Mouse (Mus musculus) limb, embryonic 12.5 days (tissue): ENCODE measurements around the gene Hdac9. TPM values are rescaled to one million over a fixed set of nuclear protein-coding genes. Genes with fewer than 3 reads are reported as not detected.
A peak's percentile ranks its signal among the peaks of the same experiment; 100 is the strongest.

Experiments
- ATAC-seq: fragments of 200-750 bp; cut with Nextera tagmentation; 2 replicates; pipeline ENCODE4 v1.8.0; 2017; ENCODE audit warnings: low read depth, moderate TSS enrichment; ENCODE audit not compliant: insufficient number of reproducible peaks, insufficient read depth, low FRiP score, low TSS enrichment
- H3K27ac ChIP-seq: fragments of 300-500 bp; sonication (generic); 2 replicates; pipeline ENCODE4 v1.5.1; 2016; ENCODE audit warnings: mild to moderate bottlenecking, moderate library complexity
- H3K27me3 ChIP-seq: fragments of 300-500 bp; sonication (generic); 2 replicates; pipeline ENCODE4 v1.6.1; 2016; ENCODE audit warnings: mild to moderate bottlenecking, moderate library complexity
- H3K36me3 ChIP-seq: fragments of 300-500 bp; sonication (generic); 2 replicates; pipeline ENCODE4 v1.6.1; 2016; ENCODE audit warnings: mild to moderate bottlenecking, moderate library complexity
- H3K4me1 ChIP-seq: fragments of 300-500 bp; sonication (generic); replicated peaks from 2 replicates; pipeline ENCODE4 v1.6.1; 2016
- H3K4me2 ChIP-seq: fragments of 300-500 bp; sonication (generic); 2 replicates; pipeline ENCODE4 v1.6.1; 2016; ENCODE audit warnings: mild to moderate bottlenecking, moderate library complexity
- H3K4me3 ChIP-seq: fragments of 300-500 bp; sonication (generic); replicated peaks from 2 replicates; pipeline ENCODE4 v1.5.1; 2016; ENCODE audit warnings: mild to moderate bottlenecking
- H3K9ac ChIP-seq: fragments of 300-500 bp; sonication (generic); replicated peaks from 2 replicates; pipeline ENCODE4 v1.6.1; 2016; ENCODE audit warnings: mild to moderate bottlenecking, moderate library complexity
- H3K9me3 ChIP-seq: fragments of 300-500 bp; sonication (generic); 2 replicates; pipeline ENCODE4 v1.6.1; 2016; ENCODE audit warnings: mild to moderate bottlenecking, moderate library complexity
- WGBS: fragments of 180-500 bp; shearing (Covaris S2); methylation state at CpG from one replicate; pipeline ENCODE4 v1.1.7; 2016; 5-methylcytosine and 5-hydroxymethylcytosine counted together
- polyA plus RNA-seq: library from polyadenylated mRNA; unstranded; fragments of >200 nt; fragmentation: Nextera tagmentation; extraction: Ambion mirVana; gene quantifications from 2 replicates; pipeline ENCODE4 v1.2.1, GENCODE M21; 2016

Hdac9 gene
- 10.6 and 13.0 TPM in 2 replicates for polyA plus RNA-seq

DNA sequence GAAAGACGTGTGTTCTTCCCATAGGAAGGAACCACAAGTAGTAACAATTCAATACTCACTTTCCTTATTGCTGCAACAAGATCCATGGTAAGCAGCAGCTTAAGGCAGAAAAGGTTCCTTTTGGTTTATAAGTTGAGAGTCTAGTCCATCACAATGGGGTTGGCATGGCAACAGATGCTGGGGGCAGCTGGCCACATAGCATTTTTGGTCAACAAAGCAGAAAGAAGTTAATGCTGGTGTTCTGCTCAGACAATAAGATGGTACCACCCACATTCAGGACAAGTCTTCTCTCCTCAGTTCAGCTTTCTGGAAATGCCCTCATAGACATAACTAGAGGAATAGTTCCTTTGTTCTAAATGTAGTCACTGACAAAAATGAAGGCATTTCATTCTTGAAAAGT lies at the start of gene Hdac9:
TSS of gene Hdac9 (minus strand) at position 101 of the 400 bp plus-strand sequence.
- 66% methylated on average over 1 of the region's 1 CpGs for WGBS
- no peak within 1 kb of the TSS for H3K4me2 ChIP-seq
- H3K4me3 ChIP-seq: no peak within 1 kb of the TSS
- no peaks in the 10 kb centered on the region for H3K27me3 ChIP-seq
- H3K36me3 ChIP-seq: no peaks in the 10 kb centered on the region
- H3K27ac ChIP-seq: no peak within 1 kb of the TSS
- H3K4me1 ChIP-seq: no peaks in the 10 kb centered on the region
- ATAC-seq: no peak
- H3K9me3 ChIP-seq: no peaks in the 10 kb centered on the region
- H3K9ac ChIP-seq: no peak within 1 kb of the TSS

DNA sequence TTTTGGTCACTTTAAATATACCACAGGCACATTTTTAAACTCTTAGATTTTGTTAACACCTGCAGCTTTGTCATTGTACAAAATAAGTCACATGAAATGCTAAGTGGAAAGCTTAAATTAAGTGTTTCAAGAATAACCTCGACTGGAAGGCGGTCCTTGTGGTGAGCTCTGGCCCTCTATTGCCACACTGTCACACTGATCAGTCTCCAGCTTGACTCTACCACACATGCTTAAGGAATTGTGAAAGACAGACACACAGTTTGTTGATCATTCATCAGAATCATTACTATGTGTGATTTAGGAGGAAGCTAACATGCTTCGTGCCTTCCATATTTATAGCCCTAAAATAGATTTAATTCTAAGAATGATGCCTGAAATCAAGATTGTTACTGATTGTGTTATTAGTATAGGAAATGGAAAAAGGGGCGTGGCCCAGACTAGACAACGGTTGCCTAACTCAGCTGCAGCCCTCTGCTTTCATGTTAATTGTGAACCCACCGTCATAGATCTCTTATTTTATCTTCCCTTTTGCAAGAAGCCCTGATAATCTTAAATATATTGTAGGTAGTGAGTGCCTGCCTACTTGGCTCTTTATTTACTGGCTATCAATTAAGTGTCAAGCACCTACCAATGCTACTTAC lies 32.3 kb upstream of the Hdac9 start:
- H3K9me3 ChIP-seq: no peaks in the 10 kb centered on the region
- H3K36me3 ChIP-seq: no peaks in the 10 kb centered on the region
- no peak overlapping the region for H3K4me2 ChIP-seq
- no peak overlapping the region for H3K4me3 ChIP-seq
- no peaks in the 10 kb centered on the region for H3K27me3 ChIP-seq
- no peak overlapping the region for H3K27ac ChIP-seq
- no peak overlapping the region for H3K9ac ChIP-seq
- 82% methylated on average over 6 of the region's 6 CpGs for WGBS
- no peak for ATAC-seq
- H3K4me1 ChIP-seq: no peaks in the 10 kb centered on the region

DNA sequence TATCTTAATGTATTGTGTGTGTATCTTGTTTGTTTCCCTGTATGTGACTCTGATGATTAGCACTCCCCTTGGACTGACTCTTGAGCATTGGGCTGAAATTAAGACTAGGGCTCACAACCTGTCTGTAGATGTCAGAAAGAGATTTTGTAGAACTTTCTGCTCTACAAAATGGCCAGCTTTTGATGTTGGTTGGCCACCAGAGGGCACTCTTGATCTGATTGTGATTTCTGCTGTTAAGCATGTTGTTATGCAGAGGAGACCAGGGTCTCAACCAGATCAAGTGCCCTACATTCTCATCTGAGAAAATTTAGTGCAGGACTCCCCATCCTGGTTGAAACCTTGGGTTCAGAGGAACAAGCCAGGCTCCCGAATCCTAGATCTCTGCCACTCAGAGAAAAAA lies 21.0 kb upstream of the Hdac9 start:
- H3K4me1 ChIP-seq: no peaks in the 10 kb centered on the region
- no peak for ATAC-seq
- no peak overlapping the region for H3K9ac ChIP-seq
- H3K9me3 ChIP-seq: peaks cover 18% of the 10 kb centered on the region
- WGBS: 89% methylated on average over 1 of the region's 1 CpGs
- no peak overlapping the region for H3K4me3 ChIP-seq
- no peaks in the 10 kb centered on the region for H3K27me3 ChIP-seq
- no peaks in the 10 kb centered on the region for H3K36me3 ChIP-seq
- H3K4me2 ChIP-seq: no peak overlapping the region
- no peak overlapping the region for H3K27ac ChIP-seq

DNA sequence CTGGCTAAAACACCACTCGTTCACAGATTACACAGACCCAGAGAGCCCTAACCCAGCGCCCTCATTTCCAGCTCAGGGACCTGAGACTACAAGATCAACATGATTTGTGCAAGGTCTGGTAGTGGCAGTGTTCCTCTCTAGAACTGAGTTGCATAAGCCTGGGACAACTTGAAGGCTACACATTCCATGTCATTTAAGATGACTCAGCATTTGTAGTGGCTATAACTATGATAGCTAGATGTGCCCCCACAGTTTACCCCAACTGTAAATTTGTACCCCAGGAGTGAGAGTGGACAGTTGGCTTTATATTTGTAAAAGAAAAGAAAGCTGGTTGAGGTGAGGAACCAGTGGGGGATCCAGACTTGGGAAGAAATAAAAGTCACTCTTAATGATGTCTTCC lies 8.9 kb downstream of the Hdac9 start:
- ATAC-seq: no peak
- Histone ChIP-seq H3K27ac (no peak overlapping the region), H3K9me3 (no peaks in the 10 kb centered on the region), H3K4me1 (0 out of 2 replicates have a peak, but pooled peaks cover 5% of the 10 kb centered on the region), H3K27me3 (peaks cover 23% of the 10 kb centered on the region), H3K36me3 (no peaks in the 10 kb centered on the region), H3K9ac (no peak overlapping the region), H3K4me2 (no peak overlapping the region), H3K4me3 (no peak overlapping the region)
- WGBS: 52% methylated on average over 2 of the region's 2 CpGs

DNA sequence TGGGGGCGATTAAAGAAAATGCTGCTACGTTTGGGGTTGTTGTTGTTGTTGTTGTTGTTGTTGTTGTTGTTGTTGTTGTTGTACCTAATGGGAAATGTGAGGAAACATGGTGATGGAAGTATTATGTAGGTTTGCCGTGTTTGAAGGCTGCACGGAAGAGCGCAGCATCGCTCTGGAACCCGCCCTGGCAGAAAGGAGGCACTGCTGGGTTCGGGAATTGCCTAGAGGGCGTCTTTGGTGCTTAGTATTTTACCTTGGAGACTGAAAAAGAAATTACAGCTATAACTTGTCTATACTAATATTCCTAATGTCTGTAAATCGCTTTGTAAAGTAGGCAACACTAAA lies 9.4 kb downstream of the Hdac9 start:
- Histone ChIP-seq H3K4me3 (peak overlapping the region; percentile 72), H3K27me3 (peaks cover 23% of the 10 kb centered on the region), H3K4me2 (peak overlapping the region; percentile 88), H3K36me3 (no peaks in the 10 kb centered on the region), H3K9ac (peak overlapping the region; percentile 75), H3K4me1 (0 out of 2 replicates have a peak, but pooled peaks cover 5% of the 10 kb centered on the region), H3K9me3 (no peaks in the 10 kb centered on the region), H3K27ac (peak overlapping the region; percentile 59)
- WGBS: 1% methylated on average over 10 of the region's 10 CpGs
- ATAC-seq: peak; percentile 58; the same call in 1 of the 2 replicates

DNA sequence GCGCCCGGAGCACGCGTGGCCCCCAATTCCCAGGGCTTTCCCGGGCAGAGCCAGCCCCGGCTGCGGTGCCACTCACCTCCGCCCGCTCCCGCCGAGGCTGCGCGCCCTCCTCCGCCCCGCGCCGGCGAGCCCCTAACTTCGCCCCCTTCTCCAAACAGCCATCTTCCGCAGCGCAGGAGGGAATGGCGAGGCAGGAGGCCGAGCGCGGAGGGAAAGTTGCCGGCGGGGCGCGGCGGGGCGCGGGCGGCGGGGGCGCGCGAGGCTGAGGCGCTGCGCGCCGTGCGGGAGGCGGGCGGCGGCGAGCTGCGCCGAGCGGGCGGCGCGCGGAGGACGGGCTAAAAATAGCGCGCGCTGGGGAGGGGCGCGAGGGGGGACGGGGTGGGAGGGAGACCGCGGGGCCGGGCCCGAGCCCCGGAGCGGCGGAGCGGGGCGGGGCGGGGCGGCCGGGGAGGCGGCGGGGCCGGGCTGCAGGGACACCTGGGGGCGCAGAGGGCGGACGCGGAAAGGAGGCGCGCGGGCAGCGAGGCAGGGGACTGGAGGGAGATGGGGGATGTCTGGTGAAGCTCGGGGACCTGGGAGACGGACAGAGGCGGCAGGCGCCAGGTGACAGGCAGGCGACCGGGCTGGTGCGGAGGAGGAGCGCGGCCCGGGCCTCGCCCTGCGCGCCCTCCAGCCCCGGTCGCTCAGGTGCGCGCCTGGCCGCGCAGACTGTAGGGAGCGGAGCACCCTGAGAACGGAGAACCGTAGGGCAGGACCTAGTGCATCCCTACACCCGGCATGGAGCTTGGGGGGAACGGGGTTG lies 10.0 kb downstream of the Hdac9 start:
- Histone ChIP-seq H3K36me3 (no peaks in the 10 kb centered on the region), H3K4me2 (peak overlapping the region; percentile 88), H3K9me3 (no peaks in the 10 kb centered on the region), H3K9ac (peak overlapping the region; percentile 75), H3K4me3 (peak overlapping the region; percentile 72), H3K27me3 (peaks cover 23% of the 10 kb centered on the region), H3K4me1 (0 out of 2 replicates have a peak, but pooled peaks cover 5% of the 10 kb centered on the region), H3K27ac (peak overlapping the region; percentile 59)
- under 1% methylated on average over 57 of the region's 107 CpGs for WGBS
- peak; percentile 82 for ATAC-seq

DNA sequence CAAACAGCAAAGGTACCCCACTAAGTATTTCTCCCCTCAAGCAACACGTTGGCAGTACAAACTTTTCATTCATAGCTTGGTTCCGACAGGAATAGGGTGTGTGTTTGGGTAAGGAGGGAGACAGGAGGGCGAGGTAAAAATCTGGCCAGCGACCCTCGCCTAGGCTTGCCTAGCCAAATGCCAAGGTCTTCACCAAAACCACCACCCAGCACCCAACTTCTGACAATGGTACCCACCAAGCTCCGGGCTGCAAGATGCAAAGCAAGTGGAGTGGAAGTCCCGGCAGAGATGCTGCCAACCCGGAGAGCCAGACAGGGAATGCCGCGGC lies 10.6 kb downstream of the Hdac9 start:
- H3K9ac ChIP-seq: peak overlapping the region; percentile 75
- peak overlapping the region; percentile 88 for H3K4me2 ChIP-seq
- peak overlapping the region; percentile 72 for H3K4me3 ChIP-seq
- H3K36me3 ChIP-seq: no peaks in the 10 kb centered on the region
- H3K27ac ChIP-seq: no peak overlapping the region
- under 1% methylated on average over 10 of the region's 10 CpGs for WGBS
- H3K4me1 ChIP-seq: 0 out of 2 replicates have a peak, but pooled peaks cover 5% of the 10 kb centered on the region
- H3K27me3 ChIP-seq: peaks cover 25% of the 10 kb centered on the region
- no peaks in the 10 kb centered on the region for H3K9me3 ChIP-seq
- peak; percentile 17; the same call in 1 of the 2 replicates for ATAC-seq

DNA sequence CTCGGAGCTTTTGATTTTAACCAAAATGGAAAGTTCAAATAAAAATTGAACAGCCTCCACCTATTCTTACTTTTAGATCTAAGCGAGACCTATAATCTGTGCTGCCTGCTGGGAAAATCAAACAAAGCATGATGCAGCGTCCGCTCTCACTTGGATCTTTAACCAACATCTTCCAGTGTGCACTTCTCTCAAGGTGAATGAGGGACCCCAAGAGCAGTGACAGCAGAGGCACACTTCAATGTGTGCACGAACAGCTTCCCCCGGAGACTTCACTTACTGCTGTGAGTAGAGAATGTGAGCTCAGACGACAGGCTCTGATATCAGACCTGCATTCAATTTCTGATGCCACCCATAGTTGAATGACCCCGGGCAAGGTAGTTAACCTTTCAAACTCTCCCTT lies 16.7 kb downstream of the Hdac9 start:
- Histone ChIP-seq H3K4me1 (no peaks in the 10 kb centered on the region), H3K4me3 (no peak overlapping the region), H3K9me3 (no peaks in the 10 kb centered on the region), H3K36me3 (no peaks in the 10 kb centered on the region), H3K27ac (no peak overlapping the region), H3K9ac (no peak overlapping the region), H3K4me2 (no peak overlapping the region), H3K27me3 (peaks cover 17% of the 10 kb centered on the region)
- 72% methylated on average over 8 of the region's 8 CpGs for WGBS
- ATAC-seq: no peak

DNA sequence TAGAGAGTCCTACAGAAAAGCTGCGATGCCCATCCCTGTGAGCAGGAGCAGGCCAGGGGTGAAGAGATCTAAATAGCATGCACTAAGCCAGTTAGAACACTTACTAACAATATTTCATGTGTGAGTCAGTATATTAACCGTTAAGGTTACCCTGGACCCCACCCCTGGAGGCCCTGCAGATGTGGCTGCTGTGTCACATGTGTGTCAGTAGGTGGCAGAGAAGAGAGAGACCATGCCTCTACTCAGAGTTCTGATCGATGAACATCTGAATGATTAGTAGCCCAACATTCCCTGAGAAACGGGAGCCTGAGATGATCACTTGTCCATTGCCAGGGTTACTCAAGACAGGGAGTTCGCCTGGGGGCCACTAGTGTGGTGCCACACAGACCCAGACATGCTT lies 22.0 kb downstream of the Hdac9 start:
- no peak for ATAC-seq
- no peak overlapping the region for H3K27ac ChIP-seq
- WGBS: 79% methylated on average over 5 of the region's 5 CpGs
- H3K9ac ChIP-seq: no peak overlapping the region
- H3K4me3 ChIP-seq: no peak overlapping the region
- no peak overlapping the region for H3K4me2 ChIP-seq
- H3K9me3 ChIP-seq: no peaks in the 10 kb centered on the region
- 0 out of 2 replicates have a peak, but pooled peaks cover 8% of the 10 kb centered on the region for H3K27me3 ChIP-seq
- H3K36me3 ChIP-seq: no peaks in the 10 kb centered on the region
- H3K4me1 ChIP-seq: no peaks in the 10 kb centered on the region

DNA sequence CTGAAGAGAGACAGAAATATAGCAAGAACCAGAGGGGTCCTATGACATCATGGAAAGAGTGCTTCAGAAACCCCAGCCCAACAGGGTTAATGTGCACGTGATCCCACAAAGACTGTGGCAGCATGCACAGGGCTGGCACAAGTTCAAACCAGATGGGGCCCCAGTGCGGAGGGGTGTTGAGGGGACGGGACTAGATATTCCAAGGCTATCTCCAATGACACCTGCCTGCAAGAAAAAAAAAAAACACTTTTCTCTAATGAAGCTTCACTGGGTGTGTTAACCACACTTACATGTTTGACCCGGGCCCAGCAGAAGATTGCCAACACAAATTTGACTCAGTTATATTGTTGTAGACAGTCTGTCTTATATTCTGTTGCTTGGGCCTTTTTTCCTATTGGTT lies 28.2 kb downstream of the Hdac9 start:
- no peaks in the 10 kb centered on the region for H3K27me3 ChIP-seq
- no peaks in the 10 kb centered on the region for H3K4me1 ChIP-seq
- H3K36me3 ChIP-seq: no peaks in the 10 kb centered on the region
- ATAC-seq: no peak
- WGBS: 92% methylated on average over 4 of the region's 4 CpGs
- no peaks in the 10 kb centered on the region; the same call in 1 of the 2 replicates for H3K9me3 ChIP-seq
- no peak overlapping the region for H3K4me2 ChIP-seq
- no peak overlapping the region for H3K9ac ChIP-seq
- no peak overlapping the region for H3K27ac ChIP-seq
- no peak overlapping the region for H3K4me3 ChIP-seq

DNA sequence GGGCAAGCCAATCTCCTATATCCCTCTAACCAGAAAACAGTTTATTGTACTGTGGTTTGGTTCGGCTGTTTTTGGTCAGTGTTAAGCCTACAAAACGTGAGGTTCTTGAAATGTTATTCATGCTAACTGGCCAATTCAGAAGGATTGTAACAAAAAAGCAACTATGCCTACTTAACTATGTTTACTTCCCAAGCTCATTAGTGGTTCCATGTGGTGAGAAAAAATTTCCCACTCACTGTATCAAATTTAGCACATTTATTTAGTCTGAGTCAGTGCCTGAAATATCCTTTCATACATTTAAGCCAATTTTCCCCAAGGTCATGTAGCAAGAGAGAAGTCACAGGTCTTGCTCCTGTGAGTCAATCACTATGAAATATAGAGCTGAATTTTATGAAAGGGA lies 42.0 kb downstream of the Hdac9 start:
- Histone ChIP-seq H3K27me3 (peaks cover 23% of the 10 kb centered on the region), H3K36me3 (no peaks in the 10 kb centered on the region), H3K9ac (no peak overlapping the region), H3K27ac (no peak overlapping the region), H3K4me2 (no peak overlapping the region), H3K9me3 (no peaks in the 10 kb centered on the region), H3K4me3 (no peak overlapping the region), H3K4me1 (no peaks in the 10 kb centered on the region)
- WGBS: 39% methylated on average over 2 of the region's 2 CpGs
- no peak for ATAC-seq
